Mouse (Mus musculus): ENCODE data around the gene Dtx1. TPM values are rescaled to one million over a fixed set of nuclear protein-coding genes. Genes with fewer than 3 reads are reported as not detected.

The Dtx1 gene
- total and polyA plus RNA-seq, 3 experiments: 0.12 to 0.63 TPM; not detected in 1

GRCm38 (mm10) chr5:120742125-120742524, 30.4 kb upstream of the Dtx1 start (continued):
- TF ChIP-seq UBTF (IDR thresholded peaks at IDR 0.05; ENCODE audit: borderline replicate concordance, insufficient read depth, low read depth, low read length): no peak
- TF ChIP-seq HCFC1 (IDR thresholded peaks at IDR 0.05; ENCODE audit: low read depth, low read length): no peak
- no peak for TF ChIP-seq MYB (IDR thresholded peaks at IDR 0.05; ENCODE audit: low read depth, low read length)
- TF ChIP-seq KAT2A (conservative IDR thresholded peaks at IDR 0.05; ENCODE audit: low read depth, low read length): no peak
- TF ChIP-seq NRF1 (IDR thresholded peaks at IDR 0.05; ENCODE audit: insufficient read depth, low read depth, low read length, poor library complexity, severe bottlenecking): no peak

GRCm38 (mm10) chr5:120734380-120734990, 22.8 kb upstream of the Dtx1 start:
- Histone ChIP-seq H3K36me3 (ENCODE audit: control insufficient read depth in 1 of 2, insufficient read depth in 2 of 2, low read length in 2 of 2) (no peaks in the 10 kb centered on the region), H3K27me3 (ENCODE audit: control insufficient read depth in 1 of 2, insufficient read depth in 2 of 2, low read length in 2 of 2) (no peaks in the 10 kb centered on the region)

GRCm38 (mm10) chr5:120733696-120734095, 22.0 kb upstream of the Dtx1 start:
- H3K9me3 ChIP-seq (replicated peaks; ENCODE audit: insufficient read depth, low read length): no peaks in the 10 kb centered on the region
- H3K79me2 ChIP-seq (ENCODE audit: control insufficient read depth, insufficient read depth, low read length, poor library complexity): no peaks in the 10 kb centered on the region
- no peaks in the 10 kb centered on the region for H3K27me3 ChIP-seq (ENCODE audit: control insufficient read depth in 1 of 2, insufficient read depth in 2 of 2, low read length in 2 of 2)
- no peak overlapping the region for H3K9ac ChIP-seq (ENCODE audit: control insufficient read depth, low read depth, low read length, poor library complexity, severe bottlenecking)
- no peak overlapping the region for H3K4me3 ChIP-seq (ENCODE audit: control insufficient read depth in 1 of 2, insufficient read depth in 1 of 2, low read depth in 2 of 2, low read length in 2 of 2)
- no peaks in the 10 kb centered on the region for H3K36me3 ChIP-seq (ENCODE audit: control insufficient read depth in 1 of 2, insufficient read depth in 2 of 2, low read length in 2 of 2)
- H3K27ac ChIP-seq (ENCODE audit: control insufficient read depth, low read depth, low read length): no peak overlapping the region
- TF ChIP-seq EP300 (IDR thresholded peaks at IDR 0.05; ENCODE audit: low read depth in 1 of 2, low read length in 2 of 2) (no peak), POLR2A (IDR thresholded peaks at IDR 0.05; ENCODE audit: control insufficient read depth in 1 of 2, insufficient read depth in 1 of 2, low read depth in 1 of 2, low read length in 2 of 2, poor library complexity in 1 of 2) (no peak), POLR2AphosphoS5 (IDR thresholded peaks at IDR 0.05; ENCODE audit: borderline replicate concordance, low read depth, low read length) (no peak), ETS1 (IDR thresholded peaks at IDR 0.05; ENCODE audit: low read depth, low read length) (no peak), CTCF (IDR thresholded peaks at IDR 0.05 in 2 of 3, conservative IDR thresholded peaks at IDR 0.05 in 1 of 3; ENCODE audit: control insufficient read depth in 1 of 3, insufficient read depth in 1 of 3, low read depth in 2 of 3, low read length in 3 of 3, poor library complexity in 1 of 3, severe bottlenecking in 1 of 3) (no peak), ZC3H11A (IDR thresholded peaks at IDR 0.05; ENCODE audit: low read depth, low read length) (no peak), MAZ (IDR thresholded peaks at IDR 0.05; ENCODE audit: low read depth, low read length) (no peak), MAX (IDR thresholded peaks at IDR 0.05; ENCODE audit: low read length) (no peak), MYB (IDR thresholded peaks at IDR 0.05; ENCODE audit: low read depth, low read length) (no peak), MEF2A (IDR thresholded peaks at IDR 0.05; ENCODE audit: extremely low read depth, insufficient replicate concordance, low read depth, low read length, poor library complexity, severe bottlenecking) (no peak), GABPA (IDR thresholded peaks at IDR 0.05; ENCODE audit: low read depth, low read length) (no peak), MXI1 (IDR thresholded peaks at IDR 0.05; ENCODE audit: low read depth, low read length) (no peak)
- no peaks in the 10 kb centered on the region for H3K4me1 ChIP-seq (ENCODE audit: control insufficient read depth in 1 of 2, insufficient read depth in 2 of 2, low read length in 2 of 2)
- no peak for DNase-seq (ENCODE audit: low read depth, low spot score)

More at GRCm38 (mm10) chr5:120734380-120734990, 22.8 kb upstream of the Dtx1 start:
- Histone ChIP-seq H3K27ac (ENCODE audit: control insufficient read depth, low read depth, low read length) (no peak overlapping the region), H3K4me1 (ENCODE audit: control insufficient read depth in 1 of 2, insufficient read depth in 2 of 2, low read length in 2 of 2) (no peaks in the 10 kb centered on the region), H3K4me3 (ENCODE audit: control insufficient read depth in 1 of 2, insufficient read depth in 1 of 2, low read depth in 2 of 2, low read length in 2 of 2) (no peak overlapping the region), H3K9ac (ENCODE audit: control insufficient read depth, low read depth, low read length, poor library complexity, severe bottlenecking) (no peak overlapping the region), H3K79me2 (ENCODE audit: control insufficient read depth, insufficient read depth, low read length, poor library complexity) (no peaks in the 10 kb centered on the region), H3K9me3 (replicated peaks; ENCODE audit: insufficient read depth, low read length) (no peaks in the 10 kb centered on the region)
- DNase-seq (ENCODE audit: low read depth, low spot score): no peak
- TF ChIP-seq ZNF384 (IDR thresholded peaks at IDR 0.05; ENCODE audit: low read depth, low read length): no peak
- no peak for TF ChIP-seq POLR2AphosphoS5 (IDR thresholded peaks at IDR 0.05; ENCODE audit: borderline replicate concordance, low read depth, low read length)
- no peak for TF ChIP-seq ZKSCAN1 (IDR thresholded peaks at IDR 0.05; ENCODE audit: low read depth, low read length)
- TF ChIP-seq MYB (IDR thresholded peaks at IDR 0.05; ENCODE audit: low read depth, low read length): no peak
- TF ChIP-seq ELF1 (IDR thresholded peaks at IDR 0.05; ENCODE audit: low read depth, low read length): no peak
- TF ChIP-seq BHLHE40 (IDR thresholded peaks at IDR 0.05; ENCODE audit: borderline replicate concordance, low read depth, low read length): no peak
- TF ChIP-seq SIN3A (IDR thresholded peaks at IDR 0.05; ENCODE audit: low read length): no peak

Data from MEL (cell line).